Comparison of ENCODE assay signal across 8 mouse cellular contexts in genomic region chr9:72274677-72275076, GRCm38 (mm10). TPM values are rescaled to one million over a fixed set of nuclear protein-coding genes. Genes with fewer than 3 reads are reported as not detected.
A peak's percentile ranks its signal among the peaks of the same experiment; 100 is the strongest.
DNase-seq lines count a peak whose midpoint lies in the region; ATAC-seq and TF ChIP-seq lines count a peak whose summit lies in the region.

Gene Zfp280d (plus strand): TSS chr9:72274860.

- no peaks in the 10 kb centered on the region for H3K36me3 ChIP-seq in G1E (replicated peaks)
- H3K36me3 ChIP-seq in forebrain, postnatal 0 days (ENCODE audit: insufficient read depth): no peaks in the 10 kb centered on the region
- H3K36me3 ChIP-seq in lung, embryonic 15.5 days: no peaks in the 10 kb centered on the region

- peak; percentile 81 for ATAC-seq in G1E (ENCODE audit: extremely low read depth, insufficient number of reproducible peaks, low FRiP score, poor library complexity, severe bottlenecking)
- peak; percentile 99 for ATAC-seq in forebrain, postnatal 0 days
- ATAC-seq in lung, embryonic 15.5 days (ENCODE audit: borderline replicate concordance, extremely low read depth, low FRiP score, low TSS enrichment): peak; percentile 99

- H3K27me3 ChIP-seq in G1E (ENCODE audit: insufficient read depth, low read length): no peaks in the 10 kb centered on the region
- H3K27me3 ChIP-seq in forebrain, postnatal 0 days (ENCODE audit: insufficient read depth, low read length): no peaks in the 10 kb centered on the region
- no peaks in the 10 kb centered on the region for H3K27me3 ChIP-seq in lung, embryonic 15.5 days

- peaks cover 23% of the 10 kb centered on the region for H3K9me3 ChIP-seq in G1E (replicated peaks)
- no peaks in the 10 kb centered on the region for H3K9me3 ChIP-seq in forebrain, postnatal 0 days (ENCODE audit: low read length)
- no peaks in the 10 kb centered on the region for H3K9me3 ChIP-seq in lung, embryonic 15.5 days

- TF ChIP-seq CTCF in G1E (IDR thresholded peaks at IDR 0.05; ENCODE audit: low read depth, low read length): no peak
- TF ChIP-seq CTCF in forebrain, postnatal 0 days (IDR thresholded peaks at IDR 0.05; ENCODE audit: low read depth): no peak

- peak within 1 kb of the TSS; percentile 91 for H3K9ac ChIP-seq in forebrain, postnatal 0 days
- H3K9ac ChIP-seq in lung, embryonic 15.5 days: peak within 1 kb of the TSS; percentile 76

- H3K4me1 ChIP-seq in G1E (ENCODE audit: insufficient read depth, low read depth, low read length): peaks cover 27% of the 10 kb centered on the region
- peaks cover 10% of the 10 kb centered on the region for H3K4me1 ChIP-seq in forebrain, postnatal 0 days (ENCODE audit: insufficient read depth)
- H3K4me1 ChIP-seq in lung, embryonic 15.5 days: peaks cover 15% of the 10 kb centered on the region; the same call in 1 of the 2 replicates

- DNase-seq in G1E (ENCODE audit: low spot score): peak; percentile 85
- peak; percentile 94 for DNase-seq in cerebellum, adult 18-20 months
- peak; percentile 95 for DNase-seq in forebrain, postnatal 0 days
- DNase-seq in heart, postnatal 4 days: peak; percentile 93
- peak; percentile 81 to 86 for DNase-seq in layer of hippocampus, adult 8-10 months (ENCODE audit: low spot score in 2 of 2)
- peak; percentile 91 for DNase-seq in ovary, adult 18-20 months (ENCODE audit: low spot score)
- DNase-seq in thymus, postnatal 0 days (ENCODE audit: low spot score): peak; percentile 92

- H3K4me3 ChIP-seq in G1E (ENCODE audit: low read depth, low read length): peak within 1 kb of the TSS; percentile 78
- H3K4me3 ChIP-seq in forebrain, postnatal 0 days (ENCODE audit: low read depth, low read length): peak within 1 kb of the TSS; percentile 79
- H3K4me3 ChIP-seq in lung, embryonic 15.5 days: peak within 1 kb of the TSS; percentile 51

- peak within 1 kb of the TSS; percentile 65 for H3K4me2 ChIP-seq in forebrain, postnatal 0 days (ENCODE audit: low read depth)
- H3K4me2 ChIP-seq in lung, embryonic 15.5 days: peak within 1 kb of the TSS; percentile 76

- WGBS in forebrain, postnatal 0 days: under 1% methylated on average over 45 of the region's 57 CpGs
- whole genome bisulfite sequencing in lung, embryonic 15.5 days: under 1% methylated on average over 41 of the region's 57 CpGs

- H3K27ac ChIP-seq in forebrain, postnatal 0 days (ENCODE audit: low read depth, low read length): peak within 1 kb of the TSS; percentile 99
- H3K27ac ChIP-seq in lung, embryonic 15.5 days: peak within 1 kb of the TSS; percentile 96

RNA-seq across cellular contexts. Expression of gene Zfp280d, which starts in this region (rescaled TPM):
- total RNA-seq in G1E (2014; fragmentation: Nextera tagmentation): 217 and 241 TPM in 2 replicates
- 85.4 and 99.5 TPM in 2 replicates for total RNA-seq in G1E (2017)
- 5.2 and 5.5 TPM in 2 replicates for polyA plus RNA-seq in G1E (2012)
- total RNA-seq in forebrain, postnatal 0 days (2014; rRNA removed): 63.6 and 93.6 TPM in 2 replicates
- polyA plus RNA-seq in forebrain, postnatal 0 days (2015; fragmentation: Nextera tagmentation; extraction: Ambion mirVana): 16.9 and 24.1 TPM in 2 replicates
- total RNA-seq in heart, postnatal 4 days (2021): 10 to 100 TPM; 38.3 to 38.7 TPM
- total RNA-seq in layer of hippocampus, adult 8-10 months (2022): 10 to 100 TPM; 44.5 to 59.4 (median 58.7) TPM
- 36.2 and 40.3 TPM in 2 replicates for polyA plus RNA-seq in lung, embryonic 15.5 days (2015; fragmentation: Nextera tagmentation; extraction: Ambion mirVana)
- polyA plus RNA-seq in thymus, postnatal 0 days (2015; fragmentation: Nextera tagmentation; extraction: Ambion mirVana): 56.6 and 73.3 TPM in 2 replicates

Comparison
In these comparisons a context has a peak if more than half of its experiments do, and no peak if none do; other contexts are left out.
1. Peak in every context shown above with its lines: DNase-seq, ATAC-seq, H3K4me3 ChIP-seq and H3K27ac ChIP-seq.